Mouse (Mus musculus) kidney, postnatal 0 days (tissue): ENCODE measurements around the gene Stox2. TPM values are rescaled to one million over a fixed set of nuclear protein-coding genes. Genes with fewer than 3 reads are reported as not detected.
A peak's percentile ranks its signal among the peaks of the same experiment; 100 is the strongest.

ENCODE experiments used
- ATAC-seq: fragments of 200-750 bp; cut with Nextera tagmentation; replicated peaks from 2 replicates; pipeline ENCODE4 v1.8.0; 2017; ENCODE audit warnings: low read depth, moderate number of reproducible peaks, moderate TSS enrichment, moderate library complexity; ENCODE audit not compliant: low FRiP score
- DNase-seq: peaks from one replicate; pipeline ENCODE4 v3.0.0-alpha.2; 2016; ENCODE audit warnings: low spot score
- H3K27ac ChIP-seq: fragments of 300-500 bp; sonication (generic); 2 replicates; pipeline ENCODE4 v1.5.1; 2014; ENCODE audit warnings: mild to moderate bottlenecking
- H3K27me3 ChIP-seq: fragments of 300-500 bp; sonication (generic); 2 replicates; pipeline ENCODE4 v1.6.1; 2014; ENCODE audit warnings: low read length, mixed read lengths; ENCODE audit not compliant: insufficient read depth
- H3K36me3 ChIP-seq: fragments of 300-500 bp; sonication (generic); 2 replicates; pipeline ENCODE4 v1.6.1; 2014; ENCODE audit warnings: low read length, mixed read lengths; ENCODE audit not compliant: insufficient read depth
- H3K4me1 ChIP-seq: fragments of 300-500 bp; sonication (generic); replicated peaks from 2 replicates; pipeline ENCODE4 v1.6.1; 2014; ENCODE audit warnings: antibody characterized with exemption, low read length, mixed read lengths; ENCODE audit not compliant: insufficient read depth
- H3K4me2 ChIP-seq: fragments of 300-500 bp; sonication (generic); 2 replicates; pipeline ENCODE4 v1.6.1; 2014; ENCODE audit warnings: mild to moderate bottlenecking, low read length, moderate library complexity, mixed read lengths
- H3K4me3 ChIP-seq: fragments of 300-500 bp; sonication (generic); replicated peaks from 2 replicates; pipeline ENCODE4 v1.5.1; 2014; ENCODE audit warnings: low read depth, low read length
- H3K9ac ChIP-seq: fragments of 300-500 bp; sonication (generic); 2 replicates; pipeline ENCODE4 v1.6.1; 2014; ENCODE audit warnings: low read depth, low read length
- H3K9me3 ChIP-seq: fragments of 300-500 bp; sonication (generic); replicated peaks from 2 replicates; pipeline ENCODE4 v1.6.1; 2016; ENCODE audit warnings: low read length, inconsistent platforms, mixed read lengths
- CTCF ChIP-seq: IDR thresholded peaks from 2 replicates; pipeline ENCODE4 v1.5.1; 2016; ENCODE audit warnings: antibody characterized with exemption, low read depth, mild to moderate bottlenecking, moderate library complexity
- WGBS: fragments of 180-500 bp; shearing (Covaris S2); extraction: QIAGEN DNeasy Blood & Tissue Kit; methylation state at CpG from one replicate; pipeline ENCODE4 v1.1.7; 2014; 5-methylcytosine and 5-hydroxymethylcytosine counted together
- polyA plus RNA-seq: library from polyadenylated mRNA; unstranded; fragments of >200 nt; fragmentation: Nextera tagmentation; extraction: Ambion mirVana; gene quantifications from 2 replicates; pipeline ENCODE4 v1.2.1, GENCODE M21; 2015

Gene Stox2
- 8.8 and 10.4 TPM in 2 replicates for polyA plus RNA-seq

- 81% methylated on average over 19 of the region's 19 CpGs for WGBS
- ATAC-seq, result no peak
- no peak for TF ChIP-seq CTCF
Observed at GRCm38 (mm10) chr8:47446312-47447046, at the start of gene Stox2. Gene Stox2 (minus strand): TSS chr8:47446362.

GRCm38 (mm10) chr8:47495428-47495827 is 49.3 kb upstream of the Stox2 start:
- DNase-seq, result no peak
- H3K27me3 ChIP-seq, result no peaks in the 10 kb centered on the region
- no peak for ATAC-seq
- H3K9ac ChIP-seq, result no peak overlapping the region
- 73% methylated on average over 6 of the region's 6 CpGs for WGBS
- no peaks in the 10 kb centered on the region for H3K9me3 ChIP-seq
- no peak overlapping the region for H3K4me2 ChIP-seq
- H3K4me3 ChIP-seq, result no peak overlapping the region
- TF ChIP-seq CTCF, result no peak
- peaks cover 39% of the 10 kb centered on the region for H3K36me3 ChIP-seq
- H3K27ac ChIP-seq, result peak overlapping the region; percentile 47; the same call in 1 of the 2 replicates
- H3K4me1 ChIP-seq, result no peaks in the 10 kb centered on the region

More at GRCm38 (mm10) chr8:47446312-47447046, at the start of gene Stox2:
- no peaks in the 10 kb centered on the region for H3K4me1 ChIP-seq
- no peak within 1 kb of the TSS for H3K27ac ChIP-seq
- no peak within 1 kb of the TSS for H3K4me2 ChIP-seq
- H3K9me3 ChIP-seq, result no peaks in the 10 kb centered on the region
- H3K9ac ChIP-seq, result no peak within 1 kb of the TSS
- no peaks in the 10 kb centered on the region for H3K36me3 ChIP-seq
- no peak for DNase-seq
- H3K4me3 ChIP-seq, result no peak within 1 kb of the TSS
- H3K27me3 ChIP-seq, result no peaks in the 10 kb centered on the region

- 43% methylated on average over 12 of the region's 12 CpGs for WGBS
- Histone ChIP-seq H3K9me3 (no peaks in the 10 kb centered on the region), H3K27me3 (no peaks in the 10 kb centered on the region), H3K4me1 (no peaks in the 10 kb centered on the region), H3K4me3 (no peak overlapping the region), H3K27ac (peak overlapping the region; percentile 47; the same call in 1 of the 2 replicates), H3K36me3 (peaks cover 35% of the 10 kb centered on the region), H3K4me2 (no peak overlapping the region), H3K9ac (no peak overlapping the region)
- TF ChIP-seq CTCF, result no peak
- ATAC-seq (peak; percentile 75; the same call in 1 of the 2 replicates), DNase-seq (peak; percentile 16)
Observed at GRCm38 (mm10) chr8:47494602-47495153, 48.5 kb upstream of the Stox2 start.

GRCm38 (mm10) chr8:47493106-47493505 is 46.9 kb upstream of the Stox2 start:
- no peak overlapping the region for H3K9ac ChIP-seq
- H3K27me3 ChIP-seq, result no peaks in the 10 kb centered on the region
- no peaks in the 10 kb centered on the region for H3K4me1 ChIP-seq
- H3K27ac ChIP-seq, result no peak overlapping the region
- DNase-seq, result no peak
- peaks cover 27% of the 10 kb centered on the region; the same call in 1 of the 2 replicates for H3K36me3 ChIP-seq
- H3K4me3 ChIP-seq, result no peak overlapping the region
- 87% methylated on average over 12 of the region's 12 CpGs for WGBS
- H3K4me2 ChIP-seq, result no peak overlapping the region
- H3K9me3 ChIP-seq, result no peaks in the 10 kb centered on the region
- no peak for ATAC-seq
- TF ChIP-seq CTCF, result no peak

GRCm38 (mm10) chr8:47487231-47487630 is 41.1 kb upstream of the Stox2 start:
- Histone ChIP-seq H3K36me3 (peaks cover 18% of the 10 kb centered on the region), H3K9me3 (no peaks in the 10 kb centered on the region; the same call in 1 of the 2 replicates), H3K9ac (no peak overlapping the region), H3K27ac (no peak overlapping the region), H3K27me3 (no peaks in the 10 kb centered on the region), H3K4me2 (no peak overlapping the region), H3K4me3 (no peak overlapping the region), H3K4me1 (no peaks in the 10 kb centered on the region)
- no peak for ATAC-seq
- DNase-seq, result no peak
- WGBS, result 90% methylated on average over 3 of the region's 3 CpGs
- TF ChIP-seq CTCF, result 0 out of 2 replicates have a peak, but pooled peaks have one; percentile 10

GRCm38 (mm10) chr8:47482354-47483071 is 36.4 kb upstream of the Stox2 start:
- no peak overlapping the region for H3K9ac ChIP-seq
- WGBS, result 60% methylated on average over 12 of the region's 12 CpGs
- ATAC-seq (peak; percentile 84), DNase-seq (peak; percentile 31)
- TF ChIP-seq CTCF, result no peak
- peaks cover 4% of the 10 kb centered on the region; the same call in 1 of the 2 replicates for H3K36me3 ChIP-seq
- H3K9me3 ChIP-seq, result no peaks in the 10 kb centered on the region; the same call in 1 of the 2 replicates
- H3K4me2 ChIP-seq, result peak overlapping the region; percentile 30
- no peaks in the 10 kb centered on the region for H3K4me1 ChIP-seq
- H3K27me3 ChIP-seq, result no peaks in the 10 kb centered on the region
- H3K4me3 ChIP-seq, result no peak overlapping the region
- H3K27ac ChIP-seq, result peak overlapping the region; percentile 57
